26 mouse cellular contexts compared by ENCODE assay signal in genomic region chr12:66524973-66525372, GRCm38 (mm10).
DNase-seq lines count a peak whose midpoint lies in the region; ATAC-seq lines count a peak whose summit lies in the region.
"Had no signal": no experiment of that assay in that cellular context is flagged by ENCODE, and none has a peak within 500 bp of the region (broad histone marks: within the 10 kb centered on the region; RNA-seq: fewer than 3 reads in every experiment).

No protein-coding gene starts in this region.

- H3K27ac ChIP-seq in hindbrain, embryonic 11.5 days (ENCODE audit: low read depth, low read length) = no peak overlapping the region
- H3K27ac ChIP-seq in hindbrain, embryonic 14.5 days = no peak overlapping the region
- no peak overlapping the region for H3K27ac ChIP-seq in midbrain, embryonic 12.5 days (replicated peaks)
- no peak overlapping the region for H3K27ac ChIP-seq in midbrain, embryonic 15.5 days
- H3K27ac ChIP-seq: embryonic facial prominence, embryonic 10.5 days; embryonic facial prominence, embryonic 13.5 days; forebrain, embryonic 13.5 days; gastrocnemius, adult 2 months; hindbrain, embryonic 15.5 days; intestine, embryonic 15.5 days had no signal

- H3K4me3 ChIP-seq in hindbrain, embryonic 11.5 days (ENCODE audit: low read depth, low read length) = no peak overlapping the region
- H3K4me3 ChIP-seq in hindbrain, embryonic 14.5 days (replicated peaks; ENCODE audit: low read length) = no peak overlapping the region
- no peak overlapping the region for H3K4me3 ChIP-seq in midbrain, embryonic 12.5 days
- no peak overlapping the region for H3K4me3 ChIP-seq in midbrain, embryonic 15.5 days
- H3K4me3 ChIP-seq: embryonic facial prominence, embryonic 10.5 days; embryonic facial prominence, embryonic 13.5 days; erythroblast, embryonic 14.5 days; forebrain, embryonic 13.5 days; gastrocnemius, adult 2 months; hindbrain, embryonic 15.5 days; intestine, embryonic 15.5 days had no signal

- no peaks in the 10 kb centered on the region for H3K36me3 ChIP-seq in hindbrain, embryonic 11.5 days (ENCODE audit: control insufficient read depth, insufficient read depth, low read length)
- no peaks in the 10 kb centered on the region for H3K36me3 ChIP-seq in hindbrain, embryonic 14.5 days (replicated peaks; ENCODE audit: control insufficient read depth, insufficient read depth)
- H3K36me3 ChIP-seq in midbrain, embryonic 12.5 days = no peaks in the 10 kb centered on the region
- no peaks in the 10 kb centered on the region for H3K36me3 ChIP-seq in midbrain, embryonic 15.5 days (replicated peaks)
- H3K36me3 ChIP-seq: embryonic facial prominence, embryonic 10.5 days; embryonic facial prominence, embryonic 13.5 days; hindbrain, embryonic 15.5 days; intestine, embryonic 15.5 days had no signal

- no peaks in the 10 kb centered on the region for H3K27me3 ChIP-seq in hindbrain, embryonic 11.5 days (ENCODE audit: control insufficient read depth, insufficient read depth, low read length)
- no peaks in the 10 kb centered on the region for H3K27me3 ChIP-seq in hindbrain, embryonic 14.5 days (ENCODE audit: control insufficient read depth, insufficient read depth, low read length)
- H3K27me3 ChIP-seq in midbrain, embryonic 12.5 days = no peaks in the 10 kb centered on the region
- H3K27me3 ChIP-seq in midbrain, embryonic 15.5 days (replicated peaks) = no peaks in the 10 kb centered on the region
- H3K27me3 ChIP-seq: embryonic facial prominence, embryonic 13.5 days; forebrain, embryonic 13.5 days; hindbrain, embryonic 15.5 days; intestine, embryonic 15.5 days had no signal

- 24% methylated on average over 2 of the region's 2 CpGs for WGBS in hindbrain, embryonic 11.5 days
- WGBS in hindbrain, embryonic 14.5 days = 13% methylated on average over 2 of the region's 2 CpGs
- WGBS in midbrain, embryonic 12.5 days = 18% methylated on average over 2 of the region's 2 CpGs
- 10% methylated on average over 2 of the region's 2 CpGs for WGBS in midbrain, embryonic 15.5 days

- no peak for ATAC-seq in hindbrain, embryonic 11.5 days (ENCODE audit: low FRiP score)
- no peak for ATAC-seq in hindbrain, embryonic 14.5 days (ENCODE audit: low FRiP score)
- 0 out of 2 replicates have a peak, but pooled peaks have one; percentile 27 for ATAC-seq in midbrain, embryonic 12.5 days (ENCODE audit: low FRiP score, low read depth)
- ATAC-seq in midbrain, embryonic 15.5 days (replicated peaks) = no peak
- ATAC-seq: activated CD4-positive, CD25-positive, alpha-beta regulatory T cell, adult 4 months; forebrain, embryonic 13.5 days; forebrain, postnatal 0 days; intestine, embryonic 15.5 days had no signal

- H3K4me2 ChIP-seq in hindbrain, embryonic 11.5 days (replicated peaks; ENCODE audit: low read depth, low read length) = no peak overlapping the region
- no peak overlapping the region for H3K4me2 ChIP-seq in hindbrain, embryonic 14.5 days (replicated peaks)
- no peak overlapping the region for H3K4me2 ChIP-seq in midbrain, embryonic 12.5 days (replicated peaks)
- no peak overlapping the region for H3K4me2 ChIP-seq in midbrain, embryonic 15.5 days
- H3K4me2 ChIP-seq: embryonic facial prominence, embryonic 13.5 days; forebrain, embryonic 13.5 days; heart, embryonic 11.5 days; hindbrain, embryonic 15.5 days; intestine, embryonic 15.5 days had no signal

- DNase-seq in embryo, embryonic 10.5 days (ENCODE audit: low spot score) = peak; percentile 10
- DNase-seq in embryo, embryonic 10 days (ENCODE audit: low spot score) = no peak
- DNase-seq in hindbrain, embryonic 11.5 days (ENCODE audit: low spot score) = peak; percentile 4
- no peak for DNase-seq in hindbrain, embryonic 14.5 days (ENCODE audit: low spot score)
- DNase-seq in brain, adult 2 months (ENCODE audit: low read depth, low spot score) = peak; percentile 10
- DNase-seq in spleen, postnatal 4 days (ENCODE audit: low spot score in 2 of 2) = no peak
- DNase-seq: adrenal gland, adult 8-10 months; adrenal gland, postnatal 25 days; cerebellum, adult 11 months; cerebellum, adult 2 months; cerebellum, adult 9-11 months; cerebellum, postnatal 25 days; forebrain, postnatal 0 days; gastrocnemius, adult 2 months; gastrocnemius, postnatal 14 days; heart, adult 11 months had no signal

- no peaks in the 10 kb centered on the region for H3K4me1 ChIP-seq in hindbrain, embryonic 11.5 days (replicated peaks; ENCODE audit: control insufficient read depth, insufficient read depth, low read length)
- no peaks in the 10 kb centered on the region for H3K4me1 ChIP-seq in hindbrain, embryonic 14.5 days (replicated peaks; ENCODE audit: control insufficient read depth, insufficient read depth, low read length)
- H3K4me1 ChIP-seq in midbrain, embryonic 12.5 days = no peaks in the 10 kb centered on the region
- no peaks in the 10 kb centered on the region for H3K4me1 ChIP-seq in midbrain, embryonic 15.5 days
- H3K4me1 ChIP-seq: embryonic facial prominence, embryonic 10.5 days; embryonic facial prominence, embryonic 13.5 days; forebrain, embryonic 13.5 days; hindbrain, embryonic 15.5 days; intestine, embryonic 15.5 days had no signal

- no peak overlapping the region for H3K9ac ChIP-seq in hindbrain, embryonic 11.5 days (ENCODE audit: low read depth, low read length)
- no peak overlapping the region for H3K9ac ChIP-seq in hindbrain, embryonic 14.5 days
- no peak overlapping the region for H3K9ac ChIP-seq in midbrain, embryonic 12.5 days (replicated peaks)
- H3K9ac ChIP-seq in midbrain, embryonic 15.5 days = no peak overlapping the region
- H3K9ac ChIP-seq: embryonic facial prominence, embryonic 13.5 days; forebrain, embryonic 13.5 days; forebrain, postnatal 0 days; hindbrain, embryonic 15.5 days; intestine, embryonic 15.5 days had no signal

- H3K9me3 ChIP-seq in hindbrain, embryonic 11.5 days (ENCODE audit: control insufficient read depth, low read length) = no peaks in the 10 kb centered on the region
- no peaks in the 10 kb centered on the region for H3K9me3 ChIP-seq in hindbrain, embryonic 14.5 days (ENCODE audit: control insufficient read depth, low read length)
- H3K9me3 ChIP-seq in midbrain, embryonic 12.5 days = no peaks in the 10 kb centered on the region
- H3K9me3 ChIP-seq in midbrain, embryonic 15.5 days = no peaks in the 10 kb centered on the region
- H3K9me3 ChIP-seq: embryonic facial prominence, embryonic 10.5 days; embryonic facial prominence, embryonic 13.5 days; forebrain, embryonic 13.5 days; intestine, embryonic 15.5 days had no signal

Comparison
In these comparisons a context has a peak if more than half of its experiments do, and no peak if none do; other contexts are left out.
1. DNase-seq: peak in embryo, embryonic 10.5 days (single experiment), hindbrain, embryonic 11.5 days (single experiment) and brain, adult 2 months (single experiment); none in embryo, embryonic 10 days (single experiment), hindbrain, embryonic 14.5 days (single experiment) and spleen, postnatal 4 days (0 of 2).